ENCODE assay signal across 9 mouse cellular contexts in genomic region chr3:96576005-96576658, GRCm38 (mm10). TPM values are rescaled to one million over a fixed set of nuclear protein-coding genes. Genes with fewer than 3 reads are reported as not detected.
DNase-seq lines count a peak whose midpoint lies in the region; ATAC-seq lines count a peak whose summit lies in the region.
"Had no signal": no experiment of that assay in that cellular context is flagged by ENCODE, and none has a peak within 500 bp of the region (broad histone marks: within the 10 kb centered on the region; RNA-seq: fewer than 3 reads in every experiment).

No protein-coding gene starts in this region.

- DNase-seq in gastrocnemius, adult 18-20 months (ENCODE audit: low spot score): peak; percentile 91
- DNase-seq in gastrocnemius, postnatal 4 days (ENCODE audit: low spot score in 2 of 2): no peak
- peak; percentile 63 for DNase-seq in embryo, embryonic 11 days
- DNase-seq in heart, adult 8-10 months (ENCODE audit: low spot score): peak; percentile 94
- peak; percentile 92 for DNase-seq in kidney, adult 9 months
- peak; percentile 93 for DNase-seq in lung, postnatal 10 days
- peak; percentile 54 for DNase-seq in testis, postnatal 14 days (ENCODE audit: low spot score)

- ATAC-seq in inflammation-experienced regulatory T-cells, adult 6 months: no peak

RNA-seq across cellular contexts. Expression of gene Gm16253, which starts 0.7 kb away (rescaled TPM):
- total RNA-seq in gastrocnemius, adult 18-20 months (2021): 1 to 10 TPM; 1.2 to 2.0 TPM
- 1 to 10 TPM; 1.5 TPM for total RNA-seq in gastrocnemius, postnatal 4 days (2021)
- total RNA-seq in heart, adult 8-10 months (2022): 1 to 10 TPM in 3 of 4 experiments, not detected in 1; 2.5 to 3.3 (median 3.2) TPM
- polyA plus RNA-seq in inflammation-experienced regulatory T-cells, adult 6 months (2017; shearing (Covaris generic)): 1 to 10 TPM in 1 of 3 experiments, not detected in 2; 2.1 TPM
- total RNA-seq: neutrophil, adult 5-6 weeks had no signal

RNA-seq across cellular contexts. Expression of gene Polr3gl, which starts 17.8 kb away (rescaled TPM):
- 10 to 100 TPM; 44.0 to 56.1 TPM for total RNA-seq in gastrocnemius, adult 18-20 months (2021)
- total RNA-seq in gastrocnemius, postnatal 4 days (2021): 10 to 100 TPM; 32.4 to 34.2 TPM
- 10 to 100 TPM; 31.7 to 35.2 (median 34.7) TPM for total RNA-seq in heart, adult 8-10 months (2022)
- 10 to 100 TPM; 26.9 to 48.9 (median 33.8) TPM for polyA plus RNA-seq in inflammation-experienced regulatory T-cells, adult 6 months (2017; shearing (Covaris generic))

RNA-seq across cellular contexts. Expression of gene Txnip, which starts 18.4 kb away (rescaled TPM):
- total RNA-seq in gastrocnemius, adult 18-20 months (2021): 100 to 1,000 TPM; 344 to 646 TPM
- 100 to 1,000 TPM; 318 to 360 TPM for total RNA-seq in gastrocnemius, postnatal 4 days (2021)
- 100 to 1,000 TPM; 346 to 908 (median 654) TPM for total RNA-seq in heart, adult 8-10 months (2022)
- polyA plus RNA-seq in inflammation-experienced regulatory T-cells, adult 6 months (2017; shearing (Covaris generic)): 100 to 1,000 TPM; 160 to 366 (median 354) TPM

RNA-seq across cellular contexts. Expression of gene Ankrd34a, which starts 20.3 kb away (rescaled TPM):
- total RNA-seq in gastrocnemius, adult 18-20 months (2021): 1 to 10 TPM; 1.0 to 1.7 TPM
- total RNA-seq in gastrocnemius, postnatal 4 days (2021): 1 to 10 TPM; 1.9 TPM
- 1 to 10 TPM; 1.1 to 2.5 (median 2.0) TPM for total RNA-seq in heart, adult 8-10 months (2022)
- under 1 TPM in 1 of 3 experiments, not detected in 2; 0.17 TPM for polyA plus RNA-seq in inflammation-experienced regulatory T-cells, adult 6 months (2017; shearing (Covaris generic))
- total RNA-seq: neutrophil, adult 5-6 weeks had no signal

RNA-seq across cellular contexts. Expression of gene Lix1l, which starts 24.8 kb away (rescaled TPM):
- 1 to 10 TPM; 4.2 to 7.6 TPM for total RNA-seq in gastrocnemius, adult 18-20 months (2021)
- total RNA-seq in gastrocnemius, postnatal 4 days (2021): 10 to 100 TPM; 41.8 to 42.9 TPM
- total RNA-seq in heart, adult 8-10 months (2022): 10 to 100 TPM; 20.9 to 31.1 (median 25.8) TPM
- under 1 TPM; 0.34 to 0.61 (median 0.43) TPM for polyA plus RNA-seq in inflammation-experienced regulatory T-cells, adult 6 months (2017; shearing (Covaris generic))

Comparison
In these comparisons a context has a peak if more than half of its experiments do, and no peak if none do; other contexts are left out.
1. DNase-seq: peak in gastrocnemius, adult 18-20 months (single experiment), embryo, embryonic 11 days (single experiment), heart, adult 8-10 months (single experiment), kidney, adult 9 months (single experiment), lung, postnatal 10 days (single experiment) and testis, postnatal 14 days (single experiment); none in gastrocnemius, postnatal 4 days (0 of 2).